11 mouse cellular contexts compared by ENCODE assay signal in genomic region chr13:97900380-97900758, GRCm38 (mm10).
DNase-seq lines count a peak whose midpoint lies in the region; ATAC-seq and TF ChIP-seq lines count a peak whose summit lies in the region.
"Had no signal": no experiment of that assay in that cellular context is flagged by ENCODE, and none has a peak within 500 bp of the region (broad histone marks: within the 10 kb centered on the region; RNA-seq: fewer than 3 reads in every experiment).

No protein-coding gene starts in this region.

- peak; percentile 96 for DNase-seq in brain, embryonic 14.5 days (ENCODE audit: low read depth)
- DNase-seq in layer of hippocampus, adult 18-20 months (ENCODE audit: low spot score in 2 of 2): peak; percentile 48 to 82
- no peak for DNase-seq in MN1 (ENCODE audit: low spot score)
- no peak for DNase-seq in gastrocnemius, postnatal 25 days
- no peak for DNase-seq in kidney, postnatal 4 days
- no peak for DNase-seq in heart, adult 8-10 months (ENCODE audit: low spot score)
- DNase-seq: heart, postnatal 14 days had no signal

- no peak overlapping the region for H3K4me3 ChIP-seq in forebrain, embryonic 13.5 days
- H3K4me3 ChIP-seq in neural tube, embryonic 13.5 days: no peak overlapping the region

- H3K36me3 ChIP-seq in forebrain, embryonic 13.5 days (ENCODE audit: poor library complexity, severe bottlenecking): no peaks in the 10 kb centered on the region
- H3K36me3 ChIP-seq in neural tube, embryonic 13.5 days: no peaks in the 10 kb centered on the region
- H3K36me3 ChIP-seq: G1E had no signal

- peak; percentile 87 for ATAC-seq in forebrain, embryonic 13.5 days
- peak; percentile 77 for ATAC-seq in neural tube, embryonic 13.5 days (ENCODE audit: low read depth)

- H3K27me3 ChIP-seq in forebrain, embryonic 13.5 days: no peaks in the 10 kb centered on the region
- H3K27me3 ChIP-seq in neural tube, embryonic 13.5 days: no peaks in the 10 kb centered on the region

- H3K9me3 ChIP-seq in forebrain, embryonic 13.5 days (replicated peaks): no peaks in the 10 kb centered on the region
- no peaks in the 10 kb centered on the region for H3K9me3 ChIP-seq in neural tube, embryonic 13.5 days
- H3K9me3 ChIP-seq: G1E had no signal

- no peak for TF ChIP-seq POLR2A in brain, embryonic 14.5 days (IDR thresholded peaks at IDR 0.05; ENCODE audit: borderline replicate concordance, extremely low read depth, insufficient read depth, insufficient read length, poor library complexity, severe bottlenecking)

- H3K27ac ChIP-seq in forebrain, embryonic 13.5 days: peak overlapping the region; percentile 76
- H3K27ac ChIP-seq in neural tube, embryonic 13.5 days (replicated peaks): peak overlapping the region; percentile 87
- H3K27ac ChIP-seq: macrophage had no signal

- H3K9ac ChIP-seq in forebrain, embryonic 13.5 days: no peak overlapping the region
- H3K9ac ChIP-seq in neural tube, embryonic 13.5 days: peak overlapping the region; percentile 14; the same call in 1 of the 2 replicates

- peaks cover 20% of the 10 kb centered on the region for H3K4me1 ChIP-seq in forebrain, embryonic 13.5 days
- H3K4me1 ChIP-seq in neural tube, embryonic 13.5 days (replicated peaks): peaks cover 24% of the 10 kb centered on the region

- WGBS in forebrain, embryonic 13.5 days: 33% methylated on average over 3 of the region's 3 CpGs
- 30% methylated on average over 3 of the region's 3 CpGs for WGBS in neural tube, embryonic 13.5 days

- TF ChIP-seq CTCF in brain, embryonic 14.5 days (IDR thresholded peaks at IDR 0.05; ENCODE audit: borderline replicate concordance, extremely low read depth, insufficient read depth, insufficient read length): no peak

- H3K4me2 ChIP-seq in forebrain, embryonic 13.5 days: no peak overlapping the region
- no peak overlapping the region for H3K4me2 ChIP-seq in neural tube, embryonic 13.5 days

Comparison
In these comparisons a context has a peak if more than half of its experiments do, and no peak if none do; other contexts are left out.
1. DNase-seq: peak in brain, embryonic 14.5 days (single experiment) and layer of hippocampus, adult 18-20 months (2 of 2); none in MN1 (single experiment), gastrocnemius, postnatal 25 days (single experiment), kidney, postnatal 4 days (0 of 2) and heart, adult 8-10 months (single experiment).